Mouse (Mus musculus) regulatory T cell (primary cell): ENCODE measurements around the gene Glg1.
"Not testable (repeated sequence)": the region's sequence is repeated elsewhere in the genome, so short reads cannot be mapped to it uniquely, and the experiment has no call there.

Source experiments
- in situ Hi-C: fragments of 300-600 bp; cut with MboI, MseI; formaldehyde crosslinking; loops from one replicate; pipeline ENCODE4 v1.15.1; 2025; ENCODE audit warnings: high pct_unique_total_duplicates

Glg1 gene

DNA sequence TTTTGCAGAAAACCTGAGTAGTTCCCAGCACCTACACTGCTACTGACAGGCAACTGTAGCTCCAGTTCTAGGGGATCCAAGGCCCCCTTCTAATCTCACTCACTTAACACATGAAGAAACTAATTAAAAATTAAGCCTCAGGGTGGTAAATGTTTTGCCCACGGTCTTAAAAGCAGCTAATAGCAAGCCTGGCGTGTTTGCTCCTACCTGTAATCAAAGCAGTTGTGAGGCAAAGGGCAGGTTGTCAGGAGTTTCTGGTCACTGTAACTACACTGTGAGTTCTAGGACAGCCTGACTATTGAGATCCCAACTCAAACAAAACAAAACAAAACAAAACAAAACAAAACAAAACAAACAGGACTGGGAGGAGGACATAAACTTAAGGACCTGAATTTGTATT, 8.9 kb downstream of the Glg1 start:
- in situ Hi-C loops = no loop called here

DNA sequence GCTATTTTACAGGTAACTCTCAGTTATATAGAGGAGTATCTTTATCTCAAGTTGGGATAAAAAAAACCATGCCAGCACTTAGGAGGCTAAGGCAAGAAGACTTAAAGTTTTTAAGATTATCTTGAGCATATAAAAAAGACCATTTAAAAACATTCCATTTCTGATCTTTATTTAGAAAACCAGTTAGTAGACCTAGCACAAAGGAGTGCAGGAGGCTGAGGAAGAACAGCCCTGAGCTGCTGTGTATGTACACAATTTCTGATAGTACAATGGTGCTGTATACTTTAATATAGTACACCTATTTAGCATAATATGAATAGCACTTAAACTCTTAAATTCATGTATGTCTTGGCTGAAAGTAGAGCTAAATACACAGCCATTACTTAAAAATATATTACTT, 10.9 kb downstream of the Glg1 start:
- in situ Hi-C loops = no loop called here

DNA sequence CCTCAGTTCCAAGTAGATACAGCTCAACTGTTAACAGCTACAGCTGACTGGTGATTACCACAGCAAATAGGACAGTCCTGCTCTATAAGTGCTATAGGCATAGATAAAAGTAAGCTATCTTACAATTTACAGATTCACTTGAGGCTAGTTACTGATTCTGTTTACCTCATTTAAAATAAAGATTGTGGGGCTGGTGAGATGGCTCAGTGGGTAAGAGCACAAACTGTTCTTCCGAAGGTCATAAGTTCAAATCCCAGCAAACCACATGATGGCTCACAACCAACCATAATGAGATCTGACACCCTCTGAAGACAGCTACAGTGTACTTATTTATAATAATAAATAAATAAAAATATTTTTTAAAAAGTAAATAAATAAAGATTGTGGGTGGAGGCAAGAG, 12.2 kb downstream of the Glg1 start:
- in situ Hi-C loops = not testable (repeated sequence)

DNA sequence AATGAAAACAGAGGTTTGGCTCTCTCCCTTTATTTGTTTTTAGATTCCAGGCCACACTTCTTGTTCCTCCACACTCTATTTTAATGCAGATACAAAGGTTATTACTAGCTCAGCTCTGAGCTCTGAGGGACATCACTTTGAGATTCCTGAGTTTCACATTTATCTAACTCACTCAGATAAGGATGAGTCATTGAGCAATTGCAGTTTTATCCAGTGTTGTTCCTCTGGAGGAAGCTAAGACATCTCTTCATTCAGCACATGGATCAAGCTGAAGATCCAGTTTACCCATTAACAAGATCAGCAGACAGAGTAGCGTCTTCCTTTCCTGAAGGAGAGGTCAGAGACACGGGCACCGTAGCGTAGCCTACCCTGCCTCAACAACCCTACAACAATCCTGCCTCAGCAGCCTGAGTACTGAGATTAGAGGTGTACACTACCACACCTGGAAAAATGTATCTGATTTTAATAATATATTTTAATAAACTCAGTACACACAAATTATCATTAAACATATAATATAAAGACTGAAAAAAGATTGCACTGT, 12.7 kb downstream of the Glg1 start:
- in situ Hi-C loops = no loop called here

DNA sequence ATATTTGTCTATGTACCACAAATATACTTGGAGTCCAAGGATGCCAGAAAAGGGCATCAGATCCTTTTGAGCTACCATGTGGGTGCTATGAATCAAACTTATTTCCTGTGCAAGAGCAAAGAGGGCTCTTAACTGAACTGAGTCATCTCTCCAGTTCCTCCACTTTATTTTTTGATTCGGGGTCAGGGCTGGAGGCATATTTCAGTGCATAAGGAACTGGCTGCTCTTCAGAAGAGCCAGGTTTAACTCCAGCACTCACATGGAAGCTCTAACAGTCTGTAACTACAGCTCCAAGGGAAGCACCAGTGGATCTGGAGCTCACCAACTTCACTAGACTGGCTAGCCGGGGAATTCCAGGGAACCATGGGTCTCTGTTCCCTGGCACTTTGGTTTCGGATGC, 21.7 kb downstream of the Glg1 start:
- in situ Hi-C loops = no loop called here

DNA sequence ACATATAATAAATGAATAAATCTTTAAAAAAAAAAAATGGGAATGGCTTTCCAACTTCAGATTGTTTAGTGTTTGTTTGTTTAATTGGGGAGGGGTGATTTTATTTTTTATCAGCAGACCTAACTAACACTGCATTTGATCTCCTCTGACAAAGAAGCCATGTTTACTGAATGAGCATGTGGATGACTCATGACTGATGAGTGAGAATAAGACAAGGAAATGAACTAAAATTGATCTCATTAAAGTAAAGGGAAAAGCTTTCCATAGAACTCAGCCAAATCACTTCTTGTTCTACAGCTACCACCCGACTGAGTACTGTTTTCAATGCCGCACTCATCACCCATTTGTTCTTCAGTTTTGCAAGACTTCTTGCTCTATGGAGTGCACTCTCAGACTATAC, 25.3 kb downstream of the Glg1 start:
- in situ Hi-C loops = no loop called here

DNA sequence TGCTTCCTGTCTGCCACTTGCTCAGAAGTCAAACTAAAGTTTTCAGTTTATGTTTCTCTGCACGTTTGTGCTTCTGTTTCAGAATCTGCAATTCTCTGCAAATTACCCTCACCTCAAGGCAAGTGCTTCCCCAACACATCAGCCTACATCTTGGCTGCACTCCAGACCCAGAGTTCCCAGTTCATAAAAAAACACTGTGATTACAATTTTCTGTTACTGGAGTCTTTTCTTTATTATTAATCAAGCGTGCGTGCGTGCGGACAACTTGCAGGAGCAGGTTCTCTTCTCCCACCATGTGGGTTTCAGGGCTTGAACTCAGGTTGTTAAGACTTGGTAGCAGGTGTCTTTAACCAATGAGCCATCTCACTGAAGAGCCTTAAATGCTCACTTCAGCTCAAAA, 34.9 kb downstream of the Glg1 start:
- in situ Hi-C loops = no loop called here

DNA sequence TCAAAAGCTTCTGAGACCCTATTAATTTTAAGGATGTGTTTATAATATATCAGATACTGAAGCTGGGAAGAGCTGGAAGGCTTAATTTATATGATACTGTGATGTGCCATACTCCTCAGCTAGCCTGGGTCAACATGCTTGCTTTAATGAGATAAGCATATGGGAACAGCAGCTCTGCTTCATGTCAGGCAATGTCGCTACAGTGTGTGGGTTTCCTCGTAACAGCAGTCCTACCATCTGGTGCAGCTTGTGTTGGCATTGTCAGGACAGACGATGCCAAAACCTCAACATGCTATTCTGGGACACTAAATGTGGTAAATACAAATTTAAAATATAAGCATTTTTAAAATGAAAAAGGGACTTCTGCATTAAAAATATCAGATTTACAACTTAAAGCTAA, 40.9 kb downstream of the Glg1 start:
- in situ Hi-C loops = no loop called here

DNA sequence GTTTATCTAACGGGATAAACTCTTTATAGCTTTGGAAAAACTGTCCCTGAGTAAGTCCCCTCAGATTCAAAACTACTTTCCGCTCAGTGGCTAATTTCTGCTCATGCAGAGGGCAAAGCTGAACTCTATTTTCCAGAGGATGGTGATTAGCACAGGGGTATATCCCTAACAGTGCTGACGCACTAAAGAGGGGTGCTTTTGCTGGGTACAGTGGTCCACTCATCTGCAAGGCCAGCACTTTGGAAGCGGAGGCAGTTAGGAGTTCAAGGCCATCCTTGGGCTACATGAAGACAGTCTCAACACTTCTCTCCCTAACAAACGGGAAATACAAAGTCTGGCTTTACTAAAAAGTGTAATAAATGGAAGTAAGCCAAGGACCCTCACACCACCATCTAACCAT, 45.6 kb downstream of the Glg1 start:
- in situ Hi-C loops = no loop called here

DNA sequence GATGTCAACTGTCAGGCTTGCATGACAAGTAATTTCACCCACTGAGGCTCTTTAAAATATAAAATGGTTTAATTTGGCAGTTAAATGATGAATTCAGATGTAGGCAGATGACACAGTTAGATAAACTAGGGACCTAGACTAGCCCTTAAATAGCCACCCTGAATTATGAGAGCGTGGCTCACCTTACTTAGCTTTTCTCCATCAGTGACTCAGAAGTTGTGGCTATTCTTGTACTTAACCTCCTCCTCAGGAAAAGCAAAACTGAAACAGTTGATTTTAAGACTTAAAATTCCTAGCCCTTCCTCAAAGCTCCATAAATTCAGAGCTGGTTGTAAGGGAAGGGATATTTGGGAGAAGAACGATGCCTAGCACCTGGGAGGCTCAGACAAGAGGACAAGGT, 47.8 kb downstream of the Glg1 start:
- in situ Hi-C loops = no loop called here

DNA sequence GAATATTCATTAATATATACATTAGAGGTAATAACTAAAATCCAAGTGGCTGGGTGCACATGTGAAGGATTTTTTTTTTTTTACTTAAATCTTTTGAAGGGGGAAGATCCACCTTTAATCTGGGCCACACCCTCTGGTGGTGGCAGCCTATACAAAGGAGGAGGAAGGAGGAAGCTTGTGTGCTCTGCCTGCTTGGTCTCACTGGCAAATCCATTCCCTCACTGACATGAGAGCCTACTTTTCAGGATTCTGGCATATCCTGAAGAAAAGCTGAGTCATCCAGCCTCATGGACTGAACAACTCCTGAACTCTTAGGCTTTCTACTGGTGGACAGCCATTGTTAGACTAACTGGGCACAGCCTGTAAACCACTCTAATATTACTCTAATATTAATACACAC, 49.1 kb downstream of the Glg1 start:
- in situ Hi-C loops = loop anchor here (10.0 kb wide), 1 partner anchor 265 kb away; no protein-coding TSS in a partner anchor

DNA sequence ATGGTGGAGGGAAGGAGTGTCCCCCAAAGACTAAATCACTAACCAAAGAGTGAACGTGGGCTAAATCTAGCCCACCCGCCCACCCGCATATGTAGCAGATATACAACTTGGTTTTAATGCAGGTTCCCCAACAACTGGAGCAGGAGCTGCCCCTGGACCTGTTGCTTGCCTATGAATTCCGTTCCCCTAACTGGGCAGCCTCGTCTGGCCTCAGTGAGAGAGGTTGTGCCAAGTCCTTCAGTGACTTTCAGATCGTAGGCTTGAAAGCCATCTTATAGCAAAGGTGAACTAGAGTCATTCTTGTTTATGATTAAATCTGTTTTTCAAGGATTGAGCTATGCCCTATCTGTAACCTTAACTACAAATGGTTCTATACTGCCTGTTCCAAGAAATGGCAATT, 52.7 kb downstream of the Glg1 start:
- in situ Hi-C loops = loop anchor here (10.0 kb wide), 1 partner anchor 268 kb away; no protein-coding TSS in a partner anchor

DNA sequence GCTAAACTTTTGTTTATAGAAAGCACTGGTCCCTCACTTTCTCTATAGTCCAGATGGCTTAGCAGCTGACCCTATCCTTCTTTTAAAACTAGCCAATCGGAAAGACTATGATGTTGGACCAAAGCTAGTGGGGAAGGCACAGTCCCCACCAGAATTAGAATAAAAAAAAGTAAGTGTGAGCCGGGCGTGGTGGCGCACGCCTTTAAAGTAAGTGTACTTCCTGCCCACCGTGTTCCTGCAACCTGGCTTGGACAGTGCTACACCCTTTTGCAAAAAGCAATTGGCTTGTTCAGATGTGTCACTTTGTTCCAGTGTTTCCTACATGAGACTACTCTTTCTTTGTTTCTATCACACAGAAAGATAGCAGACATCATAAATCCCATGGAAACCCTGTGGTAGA, 54.0 kb downstream of the Glg1 start:
- in situ Hi-C loops = loop anchor here (10.0 kb wide), 1 partner anchor 270 kb away; no protein-coding TSS in a partner anchor

DNA sequence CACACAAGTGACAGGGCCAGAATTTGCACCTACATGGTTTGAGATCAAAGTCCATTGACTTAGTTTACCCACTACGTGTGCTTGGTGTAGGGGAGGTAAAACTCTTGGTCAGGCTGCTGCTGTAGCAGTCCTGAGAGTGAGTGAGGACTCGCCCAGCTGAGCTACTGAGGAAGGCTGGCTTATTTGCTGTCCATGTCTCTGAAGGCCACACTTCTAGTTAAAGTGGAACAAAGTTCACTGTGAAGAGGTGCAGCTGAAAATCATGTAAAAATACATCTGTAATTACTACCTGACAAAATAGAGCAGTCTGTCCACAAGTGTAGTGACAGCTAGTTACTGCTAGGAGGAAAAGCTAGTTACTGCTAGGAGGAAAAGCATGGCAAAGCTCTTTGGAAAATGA, 55.7 kb downstream of the Glg1 start:
- in situ Hi-C loops = loop anchor here (10.0 kb wide), 1 partner anchor 271 kb away; no protein-coding TSS in a partner anchor

DNA sequence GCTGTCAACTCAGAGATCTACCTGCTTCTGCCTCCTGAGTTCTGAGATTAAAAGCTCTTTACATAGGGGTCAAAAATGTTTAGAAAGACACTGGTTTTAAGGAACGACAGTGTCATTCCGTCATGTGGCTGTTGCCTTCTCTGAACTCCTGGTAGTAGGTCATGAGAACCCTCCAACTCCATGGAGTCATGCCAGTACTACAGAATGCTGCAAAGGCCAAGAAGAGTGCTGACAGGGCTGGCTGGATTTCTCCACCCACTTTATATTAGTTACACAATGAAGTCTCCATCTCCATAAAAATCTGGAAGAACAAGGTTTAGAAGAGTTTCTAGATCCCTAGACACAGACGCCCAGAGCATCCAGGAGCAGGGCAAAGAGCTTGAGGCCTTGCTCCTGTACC, 61.0 kb downstream of the Glg1 start:
- in situ Hi-C loops = no loop called here

DNA sequence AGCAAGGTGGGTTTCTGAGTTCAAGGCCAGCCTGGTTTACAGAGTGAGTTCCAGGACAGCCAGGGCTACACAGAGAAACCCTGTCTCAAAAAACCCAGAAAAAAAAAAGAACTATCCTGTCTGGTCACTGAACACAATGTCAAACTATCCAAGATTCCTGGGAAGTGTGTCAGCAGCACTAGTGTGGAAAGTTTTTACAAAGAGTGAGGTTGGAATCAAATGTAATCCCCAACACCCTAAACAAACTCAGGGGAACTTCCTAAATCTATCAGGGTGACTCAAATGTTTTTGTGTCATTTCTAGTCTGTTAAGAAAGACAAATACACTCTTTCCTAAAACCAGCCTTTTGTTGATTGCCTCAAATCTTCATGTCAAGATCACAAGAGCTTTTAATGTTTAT, 62.8 kb downstream of the Glg1 start:
- in situ Hi-C loops = no loop called here

DNA sequence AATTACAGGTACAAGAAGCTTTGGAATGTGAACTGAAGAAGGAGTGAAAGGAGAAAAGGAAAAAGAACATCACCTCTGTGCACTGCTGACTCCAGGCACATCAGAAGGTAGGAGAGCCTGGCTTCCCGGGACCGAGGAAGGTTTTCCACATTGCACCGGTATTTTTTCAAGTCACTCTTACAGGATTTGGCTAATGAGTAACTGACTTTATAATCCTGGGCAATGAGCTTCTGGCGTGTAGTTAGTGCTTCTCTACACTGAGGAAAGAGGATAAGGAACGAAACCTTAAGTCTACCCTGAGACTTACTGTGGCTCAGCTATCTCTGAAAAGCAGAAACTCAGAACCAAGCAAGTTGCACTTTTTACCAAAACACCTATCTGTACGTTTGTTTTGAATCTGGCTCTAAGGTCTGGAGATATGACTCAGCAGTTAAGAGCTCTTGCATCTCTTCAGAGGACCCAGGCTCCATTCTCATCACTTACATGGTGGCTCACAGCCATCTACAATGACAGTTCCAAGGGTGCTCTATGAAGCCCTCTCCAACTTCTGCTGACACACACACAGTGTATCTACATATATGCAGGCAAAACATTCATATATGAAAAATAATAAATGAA, 70.3 kb downstream of the Glg1 start:
- in situ Hi-C loops = loop anchor here (10.0 kb wide), 1 partner anchor 616 kb away; no protein-coding TSS in a partner anchor

DNA sequence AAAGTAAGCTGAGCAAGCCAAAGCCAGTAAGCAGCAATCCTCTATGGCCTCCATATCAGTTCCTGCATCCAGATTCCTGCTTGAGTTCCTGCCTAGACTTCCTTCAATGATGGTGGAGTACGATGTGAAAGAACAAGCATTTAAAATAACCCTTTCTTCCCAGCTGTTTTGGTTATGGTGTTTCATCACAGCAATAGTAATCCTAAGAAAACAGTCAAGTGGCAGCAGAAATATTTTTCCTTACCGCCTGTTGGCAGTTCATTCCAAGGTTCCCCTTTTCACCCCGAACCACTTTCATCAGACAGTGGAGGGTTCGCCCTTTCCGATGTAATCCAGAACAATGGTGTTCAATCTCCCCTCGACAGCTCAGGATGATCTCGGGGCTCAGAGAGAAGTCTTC, 71.5 kb downstream of the Glg1 start:
- in situ Hi-C loops = loop anchor here (10.0 kb wide), 1 partner anchor 617 kb away; no protein-coding TSS in a partner anchor

DNA sequence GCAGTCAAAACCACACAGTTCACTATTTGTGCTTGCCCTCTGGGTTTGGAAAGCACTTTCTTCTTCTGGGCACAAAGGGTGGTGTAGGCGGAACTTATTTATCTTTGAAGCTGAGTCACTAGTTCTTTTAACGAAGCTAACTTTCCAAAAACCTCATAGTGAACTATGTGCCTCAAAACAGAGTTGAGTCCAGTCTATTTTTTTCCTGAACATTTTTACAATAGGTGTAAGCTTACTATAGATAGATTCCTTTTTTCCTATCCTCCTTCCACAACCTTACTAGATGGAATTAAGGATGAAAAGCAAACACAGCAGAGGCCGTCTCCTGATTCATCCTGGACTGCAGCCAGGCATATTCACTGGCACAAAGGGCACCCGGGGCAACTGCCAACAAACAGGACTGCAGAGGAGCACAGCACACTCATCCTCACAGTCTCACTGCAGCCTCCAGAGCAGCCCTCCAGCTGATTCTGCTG, 73.5 kb downstream of the Glg1 start:
- in situ Hi-C loops = loop anchor here (10.0 kb wide), 1 partner anchor 619 kb away; no protein-coding TSS in a partner anchor

DNA sequence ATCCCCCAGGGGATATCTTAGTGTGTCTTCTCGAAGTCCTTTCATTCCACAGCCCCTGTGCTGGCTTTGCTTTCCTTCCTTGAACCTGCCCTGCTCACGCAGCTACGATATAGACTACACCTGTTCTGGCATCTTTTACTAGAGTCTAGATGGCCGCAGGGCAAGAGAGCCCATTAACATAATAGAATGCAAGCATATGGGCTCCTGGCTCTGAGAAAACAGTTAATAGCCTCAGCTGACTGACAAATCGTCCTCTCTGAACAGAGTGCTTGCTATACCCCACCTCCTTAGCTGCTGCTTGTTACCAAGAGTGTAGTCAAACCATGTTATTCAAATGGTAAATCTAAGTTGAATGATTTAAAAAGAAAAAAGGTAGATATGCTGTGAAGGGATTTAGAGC, 87.4 kb downstream of the Glg1 start:
- in situ Hi-C loops = no loop called here

DNA sequence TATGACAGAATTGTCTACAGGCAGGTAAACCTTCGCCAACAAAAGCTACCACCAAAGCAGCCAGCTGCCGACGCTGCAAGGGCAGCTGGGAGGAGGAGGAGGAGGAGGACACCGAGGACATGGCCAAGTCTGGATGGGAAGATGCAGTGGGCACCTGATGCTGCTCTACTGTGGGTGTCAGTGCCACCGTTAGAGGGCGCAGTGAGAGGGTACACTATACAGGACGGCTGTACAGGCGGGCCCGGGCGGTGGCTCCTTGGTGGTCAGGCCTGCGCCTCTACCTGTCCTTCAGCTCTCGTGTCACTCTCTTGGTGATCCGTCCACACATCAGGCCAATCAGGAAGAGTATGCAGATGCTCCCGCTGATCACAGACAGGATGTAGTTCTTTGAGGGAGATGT, 101.4 kb downstream of the Glg1 start:
- in situ Hi-C loops = no loop called here

DNA sequence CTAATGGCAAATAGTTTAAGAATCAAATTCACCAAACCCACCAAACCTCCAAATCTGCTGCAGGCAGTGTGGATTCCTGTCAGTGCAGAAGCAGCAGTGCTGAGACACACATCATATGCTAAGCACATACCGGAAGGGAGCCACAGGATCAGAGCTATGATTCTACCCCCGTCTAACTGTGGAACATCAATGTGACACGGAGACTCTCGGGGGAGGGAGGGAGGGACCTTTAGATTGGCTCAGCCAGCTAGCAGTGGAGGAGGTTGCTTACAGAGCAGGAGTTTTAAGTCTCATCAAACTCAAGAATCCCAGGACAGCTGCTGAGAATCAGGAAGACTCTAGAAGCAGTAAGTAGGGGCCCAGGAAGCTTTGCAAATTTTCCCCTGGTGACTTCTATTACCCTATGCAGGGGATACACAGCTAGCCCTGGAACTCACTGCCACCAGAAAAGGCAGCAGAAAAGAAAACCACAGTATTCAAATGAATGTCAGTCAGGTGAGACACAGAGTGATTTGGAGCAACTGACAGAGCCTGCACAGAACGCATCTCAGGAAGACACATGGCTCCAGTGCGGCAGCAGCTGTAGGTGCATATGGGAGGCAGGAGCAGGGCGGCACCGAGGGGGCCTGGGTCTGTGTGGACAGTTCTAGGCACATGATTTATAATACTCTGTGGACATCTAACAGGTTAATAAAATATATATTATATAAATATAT, 103.1 kb downstream of the Glg1 start:
- in situ Hi-C loops = no loop called here
